Mouse (Mus musculus) c-Kit-negative CD71-positive TER-119-positive erythroid progenitor cells, embryonic 14.5 days (primary cell): ENCODE measurements at regions not wholly inside any gene's neighbourhood (a gene's known extent, or its start where the extent isn't known, plus 50 kb on each side); places are given as distances from the start of the nearest gene placed in this dataset.

Source experiments
- DNase-seq: peaks from one replicate; pipeline ENCODE4 v3.0.0-alpha.2; 2013; ENCODE audit warnings: low read depth, low spot score

DNA sequence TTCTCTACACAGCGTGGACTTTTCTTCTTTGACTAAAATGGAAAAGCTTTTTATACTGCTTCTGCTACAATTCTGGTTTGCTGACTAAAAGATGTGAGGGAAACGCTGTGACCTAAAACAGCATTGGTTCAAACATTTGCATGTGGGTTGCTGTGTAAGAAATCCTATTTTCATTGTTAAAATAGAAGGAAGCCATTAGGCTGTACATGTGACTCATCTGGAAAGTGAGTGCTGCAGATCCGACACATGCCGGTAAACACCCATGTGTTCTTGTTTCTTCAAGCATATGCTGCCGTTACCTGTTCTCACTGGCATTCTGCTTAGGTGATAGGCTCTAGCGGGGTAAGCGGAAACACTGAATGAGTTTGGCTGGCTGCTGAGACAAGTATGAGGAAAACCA is 1362.6 kb downstream of the Gsdmc2 start:
- no peak for DNase-seq

- DNase-seq: no peak
These were observed 1367.2 kb downstream of the Gsdmc2 start for GRCm38 (mm10) chr15:62477779-62478178.

DNA sequence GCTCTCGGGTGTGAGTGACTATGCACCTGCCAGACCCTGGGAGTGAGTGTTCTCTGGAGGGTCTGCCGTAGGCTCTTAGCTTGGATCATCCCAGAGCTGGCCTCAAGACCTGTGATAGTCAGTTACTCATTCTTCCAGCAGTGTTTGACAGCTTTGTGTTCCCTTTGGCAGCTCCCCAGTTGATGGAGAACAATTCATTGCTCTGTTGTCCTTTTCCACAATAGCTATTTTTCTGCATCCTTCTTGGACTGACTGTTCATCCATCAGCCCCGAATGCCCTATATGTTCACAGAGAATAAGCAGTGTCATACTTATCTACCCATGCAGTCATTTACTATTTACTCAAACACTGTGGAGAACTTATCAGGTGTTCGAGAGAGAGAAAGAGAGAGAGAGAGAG is 1368.5 kb downstream of the Gsdmc2 start:
- DNase-seq: no peak

- no peak for DNase-seq
These were observed 1374.2 kb downstream of the Gsdmc2 start for GRCm38 (mm10) chr15:62470683-62471331.

DNA sequence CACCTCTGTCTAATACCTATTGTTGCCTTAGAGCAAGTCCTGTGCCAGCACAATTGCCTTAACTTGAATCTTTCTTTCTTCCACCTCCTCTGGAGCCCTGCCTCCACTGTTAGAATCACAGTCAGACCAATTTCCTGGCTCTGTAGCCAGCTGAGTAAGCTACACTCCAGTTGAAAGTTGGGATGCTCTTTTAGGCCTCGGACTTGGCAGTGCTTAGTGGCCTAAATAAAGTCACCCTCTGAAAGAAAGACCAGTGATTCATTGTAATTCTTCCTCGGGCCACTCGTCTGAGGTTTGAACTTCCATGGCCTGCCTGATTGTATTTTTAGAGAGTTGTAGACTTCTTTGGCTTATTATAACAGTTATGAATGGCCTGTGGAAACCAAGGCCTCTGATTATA is 1376.9 kb downstream of the Gsdmc2 start:
- no peak for DNase-seq

DNA sequence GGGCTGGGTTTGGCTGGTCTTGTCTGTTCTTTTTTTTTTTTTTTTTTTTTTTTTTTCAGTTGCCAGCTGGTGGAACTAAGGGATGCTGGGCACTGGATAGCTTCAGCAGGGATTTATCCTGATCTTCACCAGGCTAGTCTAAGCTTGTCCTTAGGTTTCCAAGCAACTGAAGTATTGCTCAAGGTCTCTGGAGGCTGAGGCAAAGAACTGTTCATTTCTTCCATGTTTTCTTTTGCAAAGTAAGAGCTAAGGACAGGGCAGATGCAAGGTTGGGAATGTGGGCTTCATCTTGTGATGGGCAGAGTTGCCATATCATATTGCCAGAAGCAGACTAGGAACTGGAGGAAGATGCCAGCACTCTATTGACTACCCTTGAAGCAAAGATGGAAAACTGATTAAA is 1378.1 kb downstream of the Gsdmc2 start:
- no peak for DNase-seq

DNA sequence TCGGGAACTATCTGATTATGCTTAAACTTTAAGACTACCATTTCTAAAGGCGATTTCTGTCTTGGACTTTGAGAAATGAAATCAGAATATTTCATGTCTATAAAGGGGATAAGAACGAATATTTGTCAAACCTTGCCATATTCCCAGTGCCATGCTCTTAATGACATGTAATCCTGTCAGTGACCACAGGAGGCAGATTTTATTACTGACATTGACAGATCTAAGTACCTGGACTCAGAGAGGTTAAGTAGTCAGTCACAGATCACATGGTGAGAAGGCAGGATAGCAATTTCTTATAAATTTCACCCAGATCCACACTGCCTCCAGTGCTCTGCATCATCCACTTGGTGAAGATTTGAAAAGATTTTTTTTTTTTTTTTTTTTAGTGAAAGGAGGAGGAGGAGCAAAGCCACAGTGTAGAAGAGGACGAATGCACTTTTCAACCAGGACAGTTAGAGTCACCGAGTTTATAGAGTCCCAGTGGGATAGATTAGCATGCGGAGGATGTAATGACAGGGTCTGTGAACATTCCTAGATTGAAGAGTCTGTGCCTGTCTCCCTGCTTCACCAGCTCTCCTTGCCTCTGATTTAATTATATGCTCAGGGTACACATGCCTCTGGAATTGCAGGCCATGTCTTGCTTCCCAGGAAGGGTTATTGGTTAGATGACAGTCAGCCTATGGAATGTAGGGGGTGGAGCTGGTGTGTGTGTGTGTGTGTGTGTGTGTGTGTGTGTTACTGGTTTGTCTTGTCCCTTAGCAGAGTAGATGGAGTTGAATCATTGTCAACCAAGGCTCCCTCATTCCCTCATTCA is 1379.7 kb downstream of the Gsdmc2 start:
- DNase-seq: no peak

- DNase-seq: no peak
These were observed 1382.3 kb downstream of the Gsdmc2 start for GRCm38 (mm10) chr15:62462698-62463097.

GRCm38 (mm10) chr15:62461398-62462051 is 1383.5 kb downstream of the Gsdmc2 start:
- DNase-seq: no peak

GRCm38 (mm10) chr15:62460724-62461123 is 1384.3 kb downstream of the Gsdmc2 start:
- no peak for DNase-seq

- no peak for DNase-seq
These were observed 1384.9 kb downstream of the Gsdmc2 start for GRCm38 (mm10) chr15:62460026-62460607.

GRCm38 (mm10) chr15:62457990-62458389 is 1387.0 kb downstream of the Gsdmc2 start:
- no peak for DNase-seq

DNA sequence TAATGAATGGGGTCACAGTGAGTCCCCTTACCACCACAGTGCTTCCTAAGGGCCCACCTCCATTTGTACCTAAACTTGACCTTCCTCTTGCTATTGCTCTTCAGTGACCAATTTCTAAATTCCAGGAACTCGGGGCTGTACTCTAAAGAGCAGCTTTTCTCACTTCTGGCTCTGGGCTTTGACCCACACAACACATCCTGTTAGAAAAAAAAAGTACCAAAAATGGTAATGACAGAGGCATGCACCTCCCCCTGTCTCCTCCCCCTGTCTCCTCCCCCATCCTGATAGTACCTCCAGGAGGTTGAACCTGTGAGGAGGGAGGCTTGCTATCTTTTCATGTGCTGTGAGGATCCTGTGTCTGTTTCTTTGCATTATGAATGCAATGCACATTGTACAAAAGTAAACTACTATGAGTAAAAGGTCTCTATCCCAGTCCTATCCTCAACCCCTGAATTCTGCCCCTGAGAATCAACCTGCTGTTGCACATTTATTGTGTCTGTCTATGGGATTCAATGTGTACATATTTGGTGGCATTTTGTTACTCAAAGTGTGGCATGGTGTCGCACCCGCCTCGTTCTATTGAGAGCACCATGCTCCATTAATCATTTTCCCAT is 1387.8 kb downstream of the Gsdmc2 start:
- DNase-seq: no peak

DNA sequence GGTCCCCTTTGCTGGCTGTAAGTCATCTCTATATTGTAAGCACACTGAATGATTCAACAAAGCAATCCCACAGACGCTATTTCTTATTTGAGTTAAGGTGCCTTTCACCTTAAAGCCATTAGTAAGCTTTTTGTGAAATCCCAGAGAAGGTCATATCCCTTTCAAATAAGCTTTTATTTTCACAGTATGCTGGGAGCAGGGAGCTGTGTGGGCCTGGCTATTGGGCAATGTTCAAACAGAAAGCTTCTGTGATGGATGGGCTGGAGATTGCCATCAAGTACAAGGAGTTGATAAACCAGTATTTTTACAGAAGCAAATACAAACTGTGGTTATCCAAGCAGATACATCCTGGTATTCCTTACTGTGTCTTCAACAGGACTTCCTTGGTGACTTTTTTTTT is 1389.0 kb downstream of the Gsdmc2 start:
- DNase-seq: no peak

- no peak for DNase-seq
These were observed 1396.9 kb downstream of the Gsdmc2 start for GRCm38 (mm10) chr15:62448116-62448515.

- no peak for DNase-seq
These were observed 1405.8 kb downstream of the Gsdmc2 start for GRCm38 (mm10) chr15:62439211-62439610.

DNA sequence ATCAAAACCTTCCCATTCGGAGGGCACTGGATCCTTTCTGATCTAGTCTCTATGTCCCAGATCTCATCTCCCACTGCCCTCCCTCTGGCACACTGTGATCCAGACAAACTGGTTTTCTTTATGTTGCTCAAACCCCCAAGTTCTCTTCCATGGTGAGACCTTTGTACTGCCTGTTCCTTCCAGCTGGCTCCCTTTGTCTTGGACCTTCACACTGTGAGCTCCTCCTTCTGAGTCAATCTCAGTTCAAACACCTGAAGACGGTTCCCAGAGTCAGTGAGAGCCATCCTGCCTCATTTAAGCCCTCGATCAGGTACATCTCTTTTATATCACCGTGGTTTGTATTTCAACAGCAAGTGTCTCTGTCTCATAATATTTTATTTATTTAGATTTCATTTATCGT is 1408.3 kb downstream of the Gsdmc2 start:
- DNase-seq: no peak

DNA sequence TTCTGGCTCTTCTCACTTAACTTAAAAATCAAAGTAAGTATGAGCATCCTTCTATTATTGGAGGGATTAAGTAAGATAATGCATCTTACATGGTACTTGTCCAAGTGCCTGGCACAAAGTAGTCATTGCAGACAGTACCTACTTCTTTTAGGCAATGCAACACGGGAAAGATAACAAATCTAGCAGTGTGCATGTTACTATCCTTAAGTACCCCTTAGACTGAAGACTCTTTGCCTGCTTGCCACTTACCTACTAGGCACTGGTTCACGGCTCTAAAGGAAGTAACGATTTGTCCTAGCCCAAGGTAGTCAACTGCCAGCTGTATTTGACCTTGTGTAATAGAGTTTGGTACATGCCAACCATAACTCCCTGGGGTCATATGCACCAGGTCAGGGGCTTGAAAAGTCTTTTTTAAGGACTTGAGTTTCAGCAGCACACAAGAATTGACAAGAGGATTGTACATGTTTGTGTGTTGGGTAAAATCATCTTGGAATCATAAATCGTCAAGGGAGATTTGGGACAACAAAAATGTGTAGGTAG is 1409.8 kb downstream of the Gsdmc2 start:
- no peak for DNase-seq

- no peak for DNase-seq
These were observed 1412.2 kb downstream of the Gsdmc2 start for GRCm38 (mm10) chr15:62432742-62433245.

GRCm38 (mm10) chr15:62431150-62431678 is 1413.8 kb downstream of the Gsdmc2 start:
- DNase-seq: no peak

DNA sequence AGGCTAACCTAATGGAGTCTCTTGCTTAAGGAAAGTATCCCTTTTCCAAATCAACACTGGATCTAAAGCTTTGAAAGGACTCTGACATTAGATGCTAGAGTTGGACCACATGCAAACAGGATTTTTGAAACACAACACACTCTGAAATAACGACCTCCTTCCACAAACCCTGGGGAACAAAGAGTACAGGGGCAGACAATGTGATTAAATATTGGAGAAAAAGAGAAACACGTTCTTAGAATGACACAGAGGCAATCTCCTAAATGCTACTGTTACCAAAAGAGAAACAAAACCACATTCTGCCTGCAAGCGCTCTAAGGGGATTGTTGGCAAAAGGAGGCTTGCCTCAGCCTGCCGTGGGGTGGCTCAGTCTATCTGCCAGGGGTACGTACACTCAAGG is 1422.0 kb downstream of the Gsdmc2 start:
- DNase-seq: no peak
